Mouse (Mus musculus) left cerebral cortex, postnatal 10 days (tissue): ENCODE measurements at regions not wholly inside any gene's neighbourhood (a gene's known extent, or its start where the extent isn't known, plus 50 kb on each side); places are given as distances from the start of the nearest gene placed in this dataset.

Source experiments
- DNase-seq, 2 experiments: peaks; one replicate each; pipeline ENCODE4 v3.0.0; 2021 to 2022; ENCODE audit warnings: low spot score in 2 of 2, mixed read lengths in 1 of 2; ENCODE audit errors: extremely low spot score in 1 of 2
- intact Hi-C: fragments of 180-260 bp; cut with DNase I; formaldehyde crosslinking; loops from one replicate; pipeline ENCODE4 v1.15.1; 2025

DNA sequence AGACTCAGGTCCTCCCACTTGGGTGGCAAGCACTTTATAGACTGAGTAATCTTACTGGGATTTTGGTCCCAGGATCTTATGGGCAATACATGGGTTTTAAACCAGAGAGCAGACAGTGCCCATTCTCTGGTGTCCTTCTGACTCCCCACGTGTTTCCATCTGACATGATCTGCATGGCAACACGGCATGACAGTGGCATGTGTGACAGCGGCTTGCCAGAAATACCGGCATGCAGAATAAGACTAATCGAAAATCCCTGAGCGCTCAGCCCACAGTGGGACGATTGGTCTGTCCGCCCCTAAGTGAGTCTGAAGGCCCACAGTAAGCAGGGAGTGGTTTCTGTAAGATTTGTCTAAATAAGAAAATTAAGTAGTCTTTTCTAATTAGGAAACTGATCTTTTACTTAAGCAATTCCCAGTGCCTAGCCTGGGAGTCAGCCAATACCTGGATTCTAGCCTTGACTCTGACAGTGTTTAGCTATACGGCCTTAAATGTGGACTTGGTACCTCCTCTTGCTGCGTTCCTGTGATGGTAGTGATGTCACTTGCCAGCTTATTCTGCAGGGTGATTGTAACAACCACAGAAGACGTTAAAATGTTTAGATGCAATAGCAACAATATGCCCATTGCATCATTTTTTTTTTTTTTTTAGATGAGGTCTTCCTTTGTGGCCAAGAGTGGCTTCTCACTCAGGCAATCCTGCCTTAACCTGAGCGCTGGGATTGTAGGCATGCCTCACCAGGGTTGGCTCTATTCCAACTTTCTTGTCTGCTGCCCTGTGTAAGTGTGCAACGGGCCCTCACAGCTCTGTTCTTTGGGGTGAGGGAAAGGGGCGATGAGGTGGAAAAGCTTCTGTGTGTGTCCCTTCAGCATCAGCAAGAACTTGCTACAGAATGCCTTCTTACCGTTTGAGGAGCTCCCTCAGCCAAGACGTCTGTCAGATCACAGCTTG, 71.8 kb downstream of the Enc1 start:
- intact Hi-C loops = no loop called here
- DNase-seq = no peak

DNA sequence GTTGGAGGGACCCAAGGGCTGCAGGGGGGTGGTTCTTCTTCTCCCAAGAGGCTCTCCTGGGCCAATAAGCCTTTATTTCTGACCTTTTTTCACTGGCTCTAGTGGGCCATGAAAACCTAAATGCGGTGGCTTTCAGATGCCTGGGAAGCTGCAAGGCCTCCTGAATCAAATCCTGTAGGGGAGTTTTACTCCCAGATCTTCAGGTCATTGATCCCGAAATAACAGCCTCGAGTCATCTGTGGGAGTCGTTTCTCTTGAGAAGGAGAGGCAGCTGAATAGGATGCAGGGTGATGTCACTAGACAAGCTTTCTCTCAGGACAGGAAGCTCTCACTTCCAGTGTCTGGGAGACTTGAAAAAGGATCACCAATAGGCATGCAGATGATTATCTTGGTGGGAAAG, 70.4 kb downstream of the Enc1 start:
- no peak for DNase-seq
- intact Hi-C loops = no loop called here

DNA sequence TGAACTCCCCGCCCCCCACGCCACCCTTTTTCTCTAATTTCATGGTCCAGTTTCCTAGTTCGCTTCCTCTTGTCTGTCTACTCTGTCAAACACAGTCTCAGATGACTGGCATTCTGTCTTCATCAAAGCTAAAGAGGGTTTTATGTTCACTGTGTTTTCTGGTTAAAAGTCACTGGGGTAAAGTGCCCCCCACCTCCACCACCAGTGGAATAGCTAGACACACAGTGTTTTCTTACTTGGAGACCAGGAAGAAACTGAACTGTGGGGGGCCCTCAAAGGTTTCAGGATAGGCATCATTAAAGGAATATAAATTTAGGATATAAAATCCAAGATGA, 69.9 kb downstream of the Enc1 start:
- no peak for DNase-seq
- intact Hi-C loops = no loop called here

DNA sequence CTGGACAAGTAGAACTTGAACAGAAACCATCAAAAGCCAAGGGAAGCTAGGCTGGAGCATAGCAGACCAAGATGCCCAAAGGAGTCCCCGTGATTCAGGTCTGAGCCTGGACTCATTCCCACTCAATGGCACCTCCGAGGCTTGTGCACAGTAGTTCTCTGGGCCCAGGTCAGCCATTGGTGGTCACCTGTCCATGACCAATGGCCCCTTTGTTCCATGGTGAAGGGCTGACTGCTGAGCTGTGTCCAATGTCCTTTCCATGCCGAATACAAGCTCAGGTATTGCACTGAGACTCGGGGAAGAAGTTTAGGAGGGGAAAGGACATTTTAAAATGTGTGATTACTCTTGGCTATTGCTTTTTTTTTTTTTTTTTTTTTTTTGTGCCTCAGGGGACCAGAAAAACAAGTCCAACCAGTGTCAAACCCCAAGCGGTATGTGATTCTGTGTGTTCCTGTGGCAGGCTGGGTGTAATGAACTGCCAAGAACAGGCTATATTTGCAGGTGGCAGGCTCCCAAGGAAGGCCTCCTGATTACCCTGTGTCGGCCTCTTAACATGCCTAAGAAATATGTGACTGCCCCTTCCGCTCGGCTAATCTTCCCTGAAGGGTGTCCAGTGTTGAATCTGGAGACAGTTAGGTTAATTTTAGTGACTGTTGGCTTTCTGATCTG, 69.4 kb downstream of the Enc1 start:
- intact Hi-C loops = no loop called here
- no peak for DNase-seq

DNA sequence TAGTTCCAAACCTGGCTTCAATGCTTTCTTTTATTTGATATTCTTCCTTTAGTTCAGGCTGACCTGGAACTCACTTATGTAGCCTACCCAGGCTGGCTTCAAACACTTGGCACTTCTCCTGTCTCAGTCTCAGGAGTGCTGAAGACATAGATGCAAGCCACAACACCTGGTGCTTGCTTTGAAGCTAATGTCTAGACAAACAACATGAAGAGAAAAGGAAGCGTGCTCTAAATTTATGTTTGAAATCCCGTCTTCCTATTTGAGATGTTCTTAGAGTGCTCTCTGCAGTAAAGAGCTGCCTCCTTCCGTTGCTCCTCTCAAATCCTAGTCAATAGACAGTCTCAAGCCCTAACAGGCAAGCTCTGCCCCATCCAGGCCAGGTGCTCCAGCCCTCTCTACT, 68.5 kb downstream of the Enc1 start:
- intact Hi-C loops = no loop called here
- DNase-seq = no peak

DNA sequence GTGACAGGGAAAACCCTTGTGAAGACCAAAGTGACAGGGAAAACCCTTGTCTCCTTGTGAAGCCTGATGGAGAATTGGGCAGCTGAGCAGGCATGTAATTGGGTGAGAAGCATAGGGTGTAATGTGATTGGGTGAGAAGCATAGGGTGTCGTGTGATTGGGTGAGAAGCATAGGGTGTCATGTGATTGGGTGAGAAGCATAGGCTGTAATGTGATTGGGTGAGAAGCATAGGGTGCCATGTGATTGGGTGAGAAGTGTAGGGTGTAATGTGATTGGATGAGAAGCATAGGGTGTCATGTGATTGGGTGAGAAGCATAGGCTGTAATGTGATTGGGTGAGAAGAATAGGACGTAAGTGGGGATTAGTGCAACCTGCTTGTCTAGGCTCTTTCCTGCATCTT, 67.5 kb downstream of the Enc1 start:
- no peak for DNase-seq
- intact Hi-C loops = no loop called here
